Mouse (Mus musculus) MEL-GATA-1-ER (cell line): Measurements from ENCODE around the gene Nol3.
"Not testable (repeated sequence)": the region's sequence is repeated elsewhere in the genome, so short reads cannot be mapped to it uniquely, and the experiment has no call there.

ENCODE experiments used
- DNase-seq: peaks from one replicate; pipeline ENCODE4 v3.0.0-alpha.2; 2012; ENCODE audit warnings: low read depth; ENCODE audit errors: extremely low read depth

Nol3 gene

DNA sequence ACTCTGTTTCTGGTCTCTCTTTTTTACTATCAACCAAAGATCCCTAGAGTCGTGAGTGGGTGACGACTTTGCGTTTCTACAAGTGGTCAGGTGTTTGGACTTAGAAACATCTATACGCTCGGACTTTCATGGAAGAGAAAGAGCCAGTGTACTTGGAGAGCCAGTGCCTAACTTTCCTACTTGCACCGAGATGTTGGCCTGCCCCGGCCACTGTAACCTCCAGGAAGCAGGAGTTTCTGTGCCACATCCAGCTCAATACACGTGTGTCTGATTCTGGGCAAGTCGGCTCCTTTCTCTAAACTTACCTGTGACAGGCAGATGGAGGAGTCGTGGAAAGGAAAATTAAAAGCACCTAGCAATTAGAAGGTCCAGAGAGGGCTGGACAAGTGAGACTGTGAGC, at the start of gene Nol3:
TSS of gene Nol3 (plus strand) at position 301 of the 400 bp plus-strand sequence.
- no peak for DNase-seq

DNA sequence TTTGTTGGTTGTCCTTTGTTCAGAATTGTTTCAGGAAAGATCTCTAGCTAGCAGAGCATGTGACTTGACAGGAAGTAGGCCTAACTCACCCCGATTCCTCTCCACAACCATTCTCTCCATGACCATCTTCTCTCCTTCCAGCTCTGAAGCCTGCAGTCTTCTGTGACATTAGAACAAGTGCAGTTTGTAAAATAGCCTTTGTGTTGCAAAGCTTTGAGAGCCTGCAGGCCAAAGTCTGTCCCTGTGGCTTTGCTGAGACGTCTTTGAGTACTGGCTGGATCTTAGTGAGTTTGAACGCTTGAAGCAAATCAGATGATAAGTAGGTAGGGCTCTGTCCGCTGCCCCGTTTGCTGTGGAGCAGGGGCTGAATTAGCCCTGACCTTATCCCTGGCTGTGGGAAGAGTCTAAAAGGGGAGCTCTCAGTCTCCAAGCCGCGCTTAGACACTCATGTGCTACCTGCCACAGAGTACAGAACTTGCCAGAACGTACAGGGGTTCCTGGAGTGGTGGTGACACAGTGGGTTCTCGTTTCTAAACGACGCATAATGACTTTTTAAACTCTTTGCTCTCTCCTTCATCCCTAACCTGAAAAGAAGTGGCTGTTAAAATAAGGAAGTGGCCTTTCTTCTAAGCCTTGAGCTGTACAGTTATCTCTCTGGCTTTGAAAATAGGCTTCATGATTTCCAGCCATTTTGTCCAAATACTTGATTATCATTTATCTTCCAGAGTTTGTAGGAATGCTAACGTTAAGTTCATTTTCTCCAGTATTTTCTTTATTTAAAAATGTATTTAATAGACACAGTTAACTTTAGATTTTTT, 44.2 kb upstream of the Nol3 start:
- DNase-seq = peak; percentile 28

DNA sequence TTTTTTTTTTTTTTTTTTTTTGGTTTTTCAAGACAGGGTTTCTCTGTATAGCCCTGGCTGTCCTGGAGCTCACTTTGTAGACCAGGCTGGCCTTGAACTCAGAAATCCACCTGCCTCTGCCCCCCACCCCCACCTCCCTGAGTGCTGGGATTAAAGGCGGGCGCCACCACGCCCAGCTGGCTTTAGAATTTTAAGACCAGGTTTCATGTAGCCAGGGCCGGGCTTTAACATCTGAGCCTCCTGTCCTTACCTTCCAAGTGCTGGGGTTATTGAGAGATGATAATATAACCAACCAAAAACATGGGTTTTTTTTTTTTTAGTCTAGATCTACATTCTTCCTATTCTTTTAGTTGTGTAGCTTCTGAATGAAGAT, 43.6 kb upstream of the Nol3 start:
- DNase-seq = not testable (repeated sequence)

DNA sequence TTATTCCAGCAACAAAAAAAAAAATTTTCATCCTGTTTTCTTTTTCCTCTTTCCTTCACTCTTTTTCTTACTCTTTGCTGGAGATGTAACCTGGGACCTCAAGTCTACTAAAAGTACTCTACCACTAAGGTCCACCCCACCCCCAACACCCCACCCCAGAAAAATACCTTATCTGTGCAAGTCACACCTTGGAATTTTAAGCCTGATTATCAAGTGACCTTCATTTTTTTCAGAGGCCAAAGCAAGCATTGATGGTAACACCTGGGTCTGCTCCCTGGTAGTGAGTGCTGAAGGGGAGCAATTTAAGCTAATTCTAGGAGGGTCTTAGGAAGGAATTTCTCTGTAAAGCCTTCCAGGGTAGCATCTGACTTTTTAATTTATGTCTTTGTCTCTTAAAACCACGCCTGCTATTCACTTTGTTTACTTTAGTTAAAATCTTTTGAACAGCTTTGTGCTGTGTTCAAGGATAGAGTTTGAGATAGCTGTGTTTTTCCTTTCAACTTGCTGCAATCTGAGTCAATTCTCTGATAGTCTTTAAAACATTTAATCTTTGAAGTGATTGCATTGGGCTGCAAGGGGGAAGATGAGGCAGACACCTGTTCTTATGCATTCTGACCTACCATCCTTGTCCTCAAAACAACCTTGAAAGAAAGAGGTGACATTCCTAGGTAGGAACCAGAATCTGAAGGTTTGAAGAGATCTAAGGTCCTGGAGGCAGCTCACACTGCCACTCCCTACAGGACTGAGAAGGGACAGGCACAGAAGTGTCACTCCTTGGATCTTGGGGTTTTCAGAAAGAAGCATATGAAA, 42.6 kb upstream of the Nol3 start:
- DNase-seq = no peak

DNA sequence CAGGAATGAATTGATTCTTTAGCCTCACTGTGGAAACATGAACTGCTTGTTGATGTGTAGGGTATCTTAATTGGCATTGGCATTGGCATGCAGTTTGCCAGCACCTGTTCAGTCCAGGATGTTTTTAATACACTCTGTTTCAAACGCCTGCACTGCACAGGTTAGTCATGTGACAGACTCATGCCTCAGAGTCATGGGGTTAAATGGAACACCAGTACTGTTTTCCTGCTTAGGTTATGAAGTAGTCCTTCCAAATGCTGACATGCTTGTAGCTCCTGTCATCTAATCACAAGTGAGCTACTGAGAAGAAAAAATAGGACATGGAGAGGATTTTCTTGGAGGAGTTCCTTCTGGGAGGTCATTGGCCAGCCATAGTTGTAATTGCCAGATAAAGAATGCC, 40.7 kb upstream of the Nol3 start:
- no peak for DNase-seq

DNA sequence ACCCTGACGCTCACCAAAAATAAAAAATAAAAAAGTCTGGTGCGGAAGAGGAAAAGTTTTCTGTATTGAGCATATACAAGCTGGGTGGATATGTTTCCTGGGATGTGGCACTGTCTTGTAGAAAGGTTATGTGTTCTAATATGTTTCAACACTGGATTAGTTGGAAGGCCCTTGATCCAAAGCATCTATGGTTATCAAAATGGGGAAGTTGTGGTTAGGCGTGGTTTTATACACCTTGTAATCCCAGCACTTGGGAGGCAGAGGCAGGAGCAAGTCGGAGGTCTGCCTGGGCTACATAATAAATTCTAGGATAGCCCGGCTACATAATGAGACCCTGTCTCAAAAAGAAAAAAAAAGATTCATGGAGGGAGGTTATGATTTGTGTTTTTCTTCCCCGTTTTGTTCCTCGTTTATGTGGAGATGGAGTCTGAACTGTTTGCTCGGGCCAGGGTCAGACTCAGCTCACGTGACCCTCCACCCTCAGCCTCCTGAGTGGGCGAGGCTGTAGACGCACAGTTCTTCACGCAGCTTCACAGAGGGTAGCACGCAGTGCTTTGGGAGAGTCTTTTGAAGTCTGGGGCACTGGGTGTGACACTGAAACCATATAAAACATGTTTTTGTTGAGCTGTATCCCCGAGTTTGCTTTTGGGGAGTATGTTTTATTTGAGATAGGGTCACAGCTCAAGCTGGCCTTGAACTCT, 38.3 kb upstream of the Nol3 start:
- peak; percentile 60 for DNase-seq

DNA sequence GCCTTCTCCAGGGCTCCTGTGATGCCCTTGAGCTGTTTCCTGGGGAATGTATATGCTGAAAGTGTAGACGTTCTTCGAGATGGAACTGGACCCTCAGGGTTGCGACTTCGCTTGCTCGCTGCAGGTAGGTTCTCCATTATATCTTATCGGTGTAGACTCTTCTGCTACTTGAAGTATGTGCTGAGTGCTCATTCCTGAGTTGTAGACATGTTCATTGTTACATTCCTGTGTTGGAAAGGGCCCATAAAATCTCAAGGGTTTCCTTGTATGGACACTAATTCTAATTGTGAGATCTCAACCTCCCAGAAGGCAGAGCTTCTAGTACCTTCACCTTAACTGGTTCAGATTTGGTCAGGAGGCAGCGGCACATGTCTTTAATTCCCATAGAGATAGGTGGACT, 34.9 kb upstream of the Nol3 start:
- no peak for DNase-seq

DNA sequence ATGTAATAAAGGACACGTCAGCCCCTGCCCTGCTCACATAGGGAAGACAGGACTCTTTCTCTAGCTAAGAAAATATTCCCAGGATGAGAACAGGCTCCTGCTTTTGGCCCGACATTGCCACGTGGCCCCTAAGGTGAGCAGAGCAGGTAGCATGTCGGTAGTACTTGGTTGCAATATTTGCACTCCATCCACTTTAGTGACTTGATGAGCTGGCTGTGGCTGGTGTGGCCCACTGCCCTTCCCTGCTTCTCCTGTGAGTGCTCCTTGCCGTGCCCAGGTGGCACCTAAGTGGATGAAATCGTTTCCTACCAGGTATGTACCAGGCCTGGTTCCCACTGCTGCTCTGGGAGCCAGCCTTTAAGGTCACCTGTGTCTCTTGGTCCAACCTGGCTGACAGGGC, 24.0 kb upstream of the Nol3 start:
- DNase-seq = no peak

DNA sequence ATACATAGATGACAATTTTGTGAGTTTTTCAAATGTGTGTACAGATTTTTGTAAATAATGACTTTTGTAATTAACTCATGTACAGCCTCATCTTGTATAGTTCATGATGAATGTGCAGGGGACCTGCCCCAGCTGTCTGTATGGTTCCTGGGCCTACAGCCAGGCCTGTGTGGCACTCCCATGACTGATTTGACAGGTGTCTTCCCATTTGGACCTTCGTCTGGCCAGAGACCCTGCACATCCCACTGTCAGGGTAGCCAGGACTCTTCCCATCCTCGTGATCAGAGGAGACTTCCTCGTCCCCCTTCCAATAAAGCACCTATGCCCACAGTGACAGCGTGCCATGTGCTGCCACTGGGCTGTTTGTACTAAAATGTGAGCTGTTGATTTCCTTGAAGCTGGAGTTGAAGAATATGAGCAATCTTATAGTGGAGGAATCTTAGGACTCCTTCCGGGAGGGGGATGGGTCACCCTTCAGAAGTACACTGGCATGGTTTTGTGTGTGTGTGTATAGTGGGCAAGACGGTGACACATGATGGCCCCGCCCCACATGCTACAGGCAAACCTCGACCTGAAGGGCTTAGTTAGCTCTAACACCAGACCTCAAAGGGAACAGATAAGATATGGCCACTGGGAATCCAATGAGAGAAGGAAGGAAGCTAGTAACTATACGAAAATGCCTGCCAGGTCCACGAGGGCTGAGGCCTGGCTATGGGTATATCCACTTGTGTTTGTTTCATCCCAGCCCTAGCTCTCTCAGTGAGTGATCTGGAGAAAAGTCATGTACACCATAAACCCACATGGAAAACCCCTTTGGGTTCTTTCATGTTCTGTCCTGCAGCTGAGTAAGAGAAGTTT, 23.0 kb upstream of the Nol3 start:
- DNase-seq = no peak

DNA sequence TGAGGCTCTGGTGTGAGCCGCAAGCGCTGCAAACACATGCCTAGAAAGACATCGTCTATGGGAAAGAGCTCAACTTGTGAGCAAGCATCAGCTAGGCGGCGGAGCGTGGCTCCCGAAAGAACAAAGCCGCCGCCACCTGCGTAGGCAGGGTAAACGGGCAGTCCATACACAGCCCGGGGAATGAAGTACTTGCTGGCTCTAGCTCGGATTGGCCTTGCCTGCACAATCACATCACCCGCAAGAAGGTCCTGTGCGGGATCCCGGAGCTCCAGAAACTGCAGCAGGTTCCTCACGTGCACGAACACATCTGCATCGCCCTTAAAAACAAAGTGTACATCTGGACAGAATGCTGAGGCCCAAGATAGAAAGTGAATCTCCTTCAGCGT, 22.2 kb upstream of the Nol3 start:
- DNase-seq = no peak

DNA sequence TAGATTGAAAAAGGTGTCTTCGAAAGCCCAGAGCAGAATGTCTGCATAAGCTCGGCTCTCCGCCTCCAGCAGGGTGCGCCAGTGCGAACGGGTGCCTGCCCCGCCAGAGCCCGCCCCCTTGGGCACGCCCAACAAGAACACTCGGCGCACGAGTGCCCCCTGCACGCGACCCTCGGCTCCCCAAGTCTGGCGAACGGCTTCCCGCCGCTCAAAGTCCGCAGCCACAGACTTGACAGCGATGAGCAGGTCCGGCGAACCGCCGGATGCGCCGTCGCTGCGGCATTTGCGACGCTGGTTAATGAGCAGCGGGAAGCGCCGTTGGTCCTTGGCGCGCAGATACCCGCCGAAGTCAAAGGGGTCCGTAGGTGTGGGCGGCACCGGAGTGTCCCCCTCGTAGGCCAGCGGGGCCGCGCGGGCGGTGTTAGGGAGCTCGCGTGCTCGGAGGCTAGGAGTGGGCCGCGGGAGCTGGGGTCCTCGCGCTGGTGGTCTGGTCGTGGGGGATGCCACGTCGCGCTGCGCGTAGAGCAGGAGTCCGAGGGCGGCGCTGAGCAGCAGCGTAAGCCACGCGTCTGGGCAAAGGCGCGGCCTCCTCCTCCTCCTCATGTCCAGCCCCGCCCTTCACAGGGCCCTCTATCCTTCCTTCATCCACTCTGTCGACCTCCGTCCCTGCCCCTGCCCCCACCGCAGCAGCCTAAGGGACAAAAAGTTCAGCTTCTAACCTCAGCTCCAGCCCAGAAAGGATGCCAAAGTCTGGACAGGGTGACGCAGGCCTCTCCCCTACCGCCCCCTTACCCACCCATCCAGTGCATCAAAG, 21.6 kb upstream of the Nol3 start:
- peak; percentile 54 for DNase-seq

DNA sequence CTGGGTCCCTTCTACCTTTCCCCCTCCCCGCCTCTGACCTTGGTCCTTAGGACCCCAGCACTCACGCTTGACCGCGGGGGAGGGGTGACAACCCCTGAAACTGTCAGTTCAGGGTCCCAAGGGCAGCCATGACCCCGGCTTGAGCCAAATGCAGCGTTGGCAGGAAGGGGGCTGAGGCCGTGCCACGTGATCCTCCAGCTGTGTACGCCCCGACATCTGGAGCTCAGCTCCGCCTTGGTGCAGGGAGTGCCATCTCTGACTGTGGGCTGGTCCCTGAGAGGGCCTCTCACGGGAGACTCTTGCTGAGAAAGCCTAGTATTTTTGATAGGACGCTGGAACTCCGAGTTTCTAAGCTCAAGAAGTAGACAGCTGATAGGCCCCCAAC, 21.0 kb upstream of the Nol3 start, which contains the start of gene B3gnt9:
TSS of gene B3gnt9 (minus strand) at position 188 of the 385 bp plus-strand sequence.
- peak; percentile 42 for DNase-seq

DNA sequence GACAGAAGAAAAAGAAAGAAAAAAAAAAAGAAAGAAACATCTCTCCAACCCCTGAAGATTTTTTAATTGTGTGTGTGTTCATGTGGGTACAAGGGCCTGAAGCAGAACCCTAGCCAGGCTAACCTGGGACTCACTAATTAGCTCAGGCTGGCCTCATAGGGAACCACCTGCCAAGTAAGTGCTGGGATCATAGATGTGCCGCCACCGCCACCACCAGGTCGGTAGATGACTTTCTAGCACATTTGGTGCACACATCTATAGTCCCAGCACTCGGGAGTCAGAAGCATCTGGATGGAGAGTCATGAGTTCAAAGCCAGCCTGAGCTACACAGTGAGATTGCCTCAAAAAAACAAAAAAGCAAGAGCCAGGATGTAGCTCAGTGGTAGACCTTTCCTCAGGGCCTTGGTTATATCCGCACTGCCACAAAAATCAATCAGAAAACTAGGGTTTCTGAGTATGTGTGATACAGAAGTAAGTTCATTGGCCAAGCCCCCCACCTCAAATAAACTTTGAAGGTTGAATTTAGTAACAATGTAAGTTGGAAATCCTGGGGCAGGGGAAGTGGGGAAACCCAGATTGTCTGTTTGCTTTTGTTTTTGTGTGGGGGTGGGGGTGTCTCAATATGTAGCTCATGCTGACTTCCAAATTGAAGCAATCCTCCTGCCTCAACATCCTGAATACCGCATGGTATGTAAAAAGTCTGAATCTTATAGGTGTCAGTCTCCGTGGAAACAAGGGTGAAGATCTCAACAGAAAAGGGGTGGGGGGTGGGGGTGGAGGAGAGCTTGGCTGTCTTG, 18.4 kb upstream of the Nol3 start:
- DNase-seq = no peak

DNA sequence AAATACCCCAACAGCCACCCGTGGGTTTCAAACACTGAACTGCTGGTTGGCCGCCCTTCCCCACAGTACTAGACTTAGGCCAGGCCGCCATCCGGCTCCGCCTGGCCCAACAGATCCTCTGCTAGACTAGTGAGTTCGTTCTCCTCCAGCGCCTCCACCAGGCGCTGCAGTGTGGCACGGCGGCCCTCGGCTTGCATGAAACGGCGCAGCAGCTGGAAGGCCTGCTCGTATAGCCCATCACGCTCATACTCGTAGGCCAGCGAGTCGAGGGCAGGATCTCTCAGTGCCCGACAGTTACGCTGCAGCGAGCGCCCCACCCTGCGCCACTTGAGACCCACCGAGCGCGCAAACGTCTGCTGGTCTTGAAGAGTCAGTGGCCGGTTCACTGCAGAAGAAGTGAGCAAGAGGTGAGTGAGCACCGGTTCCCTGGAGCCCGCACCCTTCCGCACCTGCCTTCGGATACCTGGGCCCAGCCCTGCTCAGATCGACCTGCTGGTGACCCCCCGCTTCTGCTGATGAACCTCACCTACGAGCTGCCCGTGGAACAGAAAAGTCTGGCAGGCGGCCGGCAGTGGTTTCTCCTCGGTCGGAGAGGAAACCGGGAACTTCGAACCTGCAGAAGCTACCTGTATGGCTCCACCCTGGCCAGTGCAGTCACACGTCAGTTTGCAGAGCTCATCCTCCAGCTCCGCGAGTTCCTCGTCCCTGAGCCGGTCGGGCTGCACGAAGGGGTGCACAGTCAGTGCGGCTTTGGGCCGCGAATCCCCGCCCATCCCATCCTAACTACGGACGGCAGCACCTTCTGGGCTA, 16.8 kb upstream of the Nol3 start:
- DNase-seq = no peak

DNA sequence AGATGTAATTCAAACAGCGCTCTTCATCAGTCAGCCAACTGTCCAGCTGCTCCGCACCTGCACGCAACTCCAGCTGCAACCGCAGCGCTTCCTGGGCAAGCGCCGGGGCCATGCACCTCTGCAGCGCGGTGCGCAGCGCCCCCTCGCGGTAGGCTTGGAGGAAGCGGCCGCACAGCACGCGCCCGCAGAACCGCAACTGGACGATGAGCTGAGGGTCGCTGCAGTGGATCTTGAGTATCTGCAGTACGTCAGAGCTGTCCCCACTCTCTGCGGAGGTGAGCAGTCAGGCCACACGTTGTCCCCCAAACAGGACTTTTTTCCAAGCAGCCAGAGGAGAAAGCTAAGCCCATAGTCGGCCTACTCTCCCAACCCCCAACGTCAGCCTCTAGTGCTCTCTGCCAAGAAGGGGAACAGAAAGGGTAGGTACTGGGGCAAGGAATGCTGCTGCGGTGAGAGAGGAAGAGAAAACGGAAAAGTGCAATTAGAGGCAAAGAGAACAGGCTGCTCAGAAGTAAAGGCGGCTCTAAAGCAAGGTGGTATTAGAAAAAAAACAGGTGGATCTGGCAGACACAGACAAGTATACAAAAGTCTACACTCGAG, 16.1 kb upstream of the Nol3 start:
- no peak for DNase-seq

DNA sequence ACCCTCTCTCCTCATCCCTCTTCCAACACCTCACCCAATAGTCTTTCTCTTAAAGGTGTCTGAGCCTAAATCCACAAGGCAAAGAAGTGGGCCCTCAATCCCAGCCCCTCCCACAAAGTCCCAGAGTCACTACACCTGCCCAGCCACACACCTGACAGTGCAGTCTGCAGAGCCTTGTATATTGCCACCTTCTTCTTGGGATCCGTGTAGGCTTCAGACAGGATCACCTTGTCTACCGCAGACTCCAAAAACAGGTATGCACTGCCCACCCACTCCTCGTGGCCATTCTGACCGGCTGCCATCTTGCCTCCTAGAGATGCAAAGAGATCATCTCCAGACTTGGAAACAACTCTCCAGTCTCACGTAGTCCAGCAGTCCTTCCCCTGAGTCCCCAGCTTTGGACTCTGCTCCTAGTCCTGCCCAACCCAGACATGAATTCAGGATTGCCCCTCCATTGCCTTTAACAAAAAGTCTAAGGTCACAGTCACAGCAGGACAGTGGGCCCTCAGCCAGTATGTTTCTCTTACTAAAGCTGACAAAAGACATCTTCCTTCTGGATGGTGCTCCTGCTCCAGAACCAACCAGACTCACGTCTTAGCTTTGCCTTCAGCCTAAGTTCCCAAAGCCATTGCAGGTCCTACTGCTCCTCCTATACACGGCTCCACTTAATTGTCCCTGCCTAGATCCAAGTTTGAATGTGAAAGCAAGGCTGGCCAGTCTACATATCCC, 15.4 kb upstream of the Nol3 start:
- no peak for DNase-seq

DNA sequence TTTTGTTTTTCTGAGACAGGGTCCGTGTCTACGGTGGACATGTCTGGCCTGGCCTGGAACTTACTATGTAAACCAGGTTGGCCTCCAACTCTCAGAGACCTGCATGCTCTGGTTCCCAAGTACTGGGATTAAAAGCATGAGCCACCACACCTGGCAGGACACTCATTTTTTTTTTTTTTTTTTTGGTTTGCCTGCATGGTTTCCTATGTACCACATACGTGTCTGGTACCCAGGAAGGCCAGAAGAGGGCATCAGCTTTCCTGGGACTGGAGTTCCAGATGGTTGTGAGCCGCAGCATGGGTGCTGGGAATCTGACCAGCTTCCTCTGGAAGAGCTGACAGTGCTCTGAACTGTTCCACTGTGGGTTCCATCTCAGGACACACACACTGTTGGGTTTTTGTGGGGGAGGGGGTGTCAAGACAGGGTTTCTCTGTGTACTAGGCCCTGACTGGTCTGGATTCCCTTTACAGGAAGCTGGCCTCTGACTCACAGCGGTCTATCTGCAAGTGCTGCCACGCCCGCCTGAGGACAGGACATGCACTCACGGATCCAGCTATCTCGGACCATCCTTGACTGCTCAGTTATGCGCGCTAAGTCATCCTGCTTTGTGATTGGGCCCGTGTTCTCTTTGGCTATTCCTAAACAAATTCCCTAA, 14.5 kb upstream of the Nol3 start:
- peak; percentile 54 for DNase-seq
